Mouse (Mus musculus) MEL (cell line): ENCODE measurements at regions not wholly inside any gene's neighbourhood (a gene's known extent, or its start where the extent isn't known, plus 50 kb on each side); places are given as distances from the start of the nearest gene placed in this dataset.

Experiments
- DNase-seq: peaks from one replicate; pipeline ENCODE4 v3.0.0; 2011; ENCODE audit warnings: low read depth, low spot score
- H3K27ac ChIP-seq: 2 replicates; pipeline ENCODE4 v1.5.1; 2012; ENCODE audit warnings: low read depth, mild to moderate bottlenecking, control low read depth, low read length, moderate library complexity; ENCODE audit not compliant: control insufficient read depth
- H3K27me3 ChIP-seq, 2 experiments: fragments of 150-350 bp in 1 of 2; sonication (generic) in 1 of 2; 2 replicates each; pipeline ENCODE4 v1.6.1; 2012; ENCODE audit warnings: low read length in 2 of 2, mild to moderate bottlenecking in 2 of 2, improper control_type of control experiment in 1 of 2, moderate library complexity in 1 of 2; ENCODE audit not compliant: insufficient read depth in 2 of 2, control insufficient read depth in 1 of 2
- H3K36me3 ChIP-seq, 2 experiments: 2 replicates each; pipeline ENCODE4 v1.6.1; 2012 to 2014; ENCODE audit warnings: low read length in 2 of 2, improper control_type of control experiment in 1 of 2, inconsistent platforms in 1 of 2, mild to moderate bottlenecking in 1 of 2; ENCODE audit not compliant: insufficient read depth in 2 of 2, control insufficient read depth in 1 of 2
- H3K4me1 ChIP-seq, 2 experiments: fragments of 150-350 bp in 1 of 2; sonication (generic) in 1 of 2; 2 replicates each; pipeline ENCODE4 v1.6.1; 2012; ENCODE audit warnings: low read length in 2 of 2, improper control_type of control experiment in 1 of 2, mild to moderate bottlenecking in 1 of 2; ENCODE audit not compliant: insufficient read depth in 2 of 2, control insufficient read depth in 1 of 2
- H3K4me3 ChIP-seq, 2 experiments: fragments of 150-350 bp in 1 of 2; sonication (generic) in 1 of 2; 2 replicates each; pipeline ENCODE4 v1.5.1; 2012; ENCODE audit warnings: low read depth in 2 of 2, low read length in 2 of 2, mild to moderate bottlenecking in 2 of 2, moderate library complexity in 2 of 2, control low read depth in 1 of 2, improper control_type of control experiment in 1 of 2; ENCODE audit not compliant: control insufficient read depth in 1 of 2, insufficient read depth in 1 of 2
- H3K79me2 ChIP-seq: 2 replicates; pipeline ENCODE4 v1.6.1; 2012; ENCODE audit warnings: mild to moderate bottlenecking, low read length, moderate library complexity; ENCODE audit not compliant: control insufficient read depth, poor library complexity, insufficient read depth
- H3K9ac ChIP-seq: 2 replicates; pipeline ENCODE4 v1.6.1; 2012; ENCODE audit warnings: low read depth, mild to moderate bottlenecking, control low read depth, low read length, moderate library complexity; ENCODE audit not compliant: control insufficient read depth, poor library complexity, severe bottlenecking
- H3K9me3 ChIP-seq: fragments of 150-350 bp; sonication (generic); replicated peaks from 2 replicates; pipeline ENCODE4 v1.6.1; 2012; ENCODE audit warnings: mild to moderate bottlenecking, low read length, improper control_type of control experiment, moderate library complexity; ENCODE audit not compliant: insufficient read depth
- CHD1 ChIP-seq: IDR thresholded peaks from 2 replicates; pipeline ENCODE4 v1.6.1; 2012; ENCODE audit warnings: low read depth, mild to moderate bottlenecking, inconsistent platforms, low read length, improper control_type of control experiment
- E2F4 ChIP-seq: IDR thresholded peaks from 2 replicates; pipeline ENCODE4 v1.6.1; 2011; ENCODE audit warnings: low read depth, low read length, improper control_type of control experiment, borderline replicate concordance
- ELF1 ChIP-seq: IDR thresholded peaks from 2 replicates; pipeline ENCODE4 v1.6.1; 2014; ENCODE audit warnings: low read depth, mild to moderate bottlenecking, inconsistent platforms, low read length, improper control_type of control experiment, moderate library complexity
- ETS1 ChIP-seq: IDR thresholded peaks from 2 replicates; pipeline ENCODE4 v1.6.1; 2012; ENCODE audit warnings: low read depth, mild to moderate bottlenecking, inconsistent platforms, low read length, improper control_type of control experiment, moderate library complexity
- GATA1 ChIP-seq: IDR thresholded peaks from 2 replicates; pipeline ENCODE4 v1.6.1; 2011; ENCODE audit warnings: low read depth, low read length, improper control_type of control experiment
- HCFC1 ChIP-seq: IDR thresholded peaks from 2 replicates; pipeline ENCODE4 v1.6.1; 2012; ENCODE audit warnings: low read depth, mild to moderate bottlenecking, inconsistent platforms, low read length, improper control_type of control experiment, moderate library complexity
- JUND ChIP-seq: IDR thresholded peaks from 2 replicates; pipeline ENCODE4 v1.6.1; 2011; ENCODE audit warnings: low read depth, mild to moderate bottlenecking, improper control_type of control experiment, low read length
- KAT2A ChIP-seq: conservative IDR thresholded peaks from 2 replicates; pipeline ENCODE4 v1.6.1; 2012; ENCODE audit warnings: low read depth, low read length, improper control_type of control experiment, inconsistent platforms
- MAX ChIP-seq: IDR thresholded peaks from 2 replicates; pipeline ENCODE4 v1.6.1; 2011; ENCODE audit warnings: low read length, improper control_type of control experiment
- MXI1 ChIP-seq: IDR thresholded peaks from 2 replicates; pipeline ENCODE4 v1.6.1; 2011; ENCODE audit warnings: mild to moderate bottlenecking, low read depth, low read length, improper control_type of control experiment
- MYB ChIP-seq: IDR thresholded peaks from 2 replicates; pipeline ENCODE4 v1.6.1; 2011; ENCODE audit warnings: mild to moderate bottlenecking, low read depth, low read length, improper control_type of control experiment
- MYC ChIP-seq: IDR thresholded peaks from 2 replicates; pipeline ENCODE4 v1.6.1; 2011; ENCODE audit warnings: low read depth, mild to moderate bottlenecking, low read length, improper control_type of control experiment, moderate library complexity
- NRF1 ChIP-seq: IDR thresholded peaks from 2 replicates; pipeline ENCODE4 v1.6.1; 2014; ENCODE audit warnings: low read depth, mild to moderate bottlenecking, inconsistent platforms, low read length, improper control_type of control experiment, moderate library complexity; ENCODE audit not compliant: poor library complexity, insufficient read depth, severe bottlenecking
- POLR2AphosphoS2 ChIP-seq: IDR thresholded peaks from 2 replicates; pipeline ENCODE4 v1.6.1; 2011; ENCODE audit warnings: low read length, improper control_type of control experiment
- POLR2AphosphoS5 ChIP-seq: IDR thresholded peaks from 2 replicates; pipeline ENCODE4 v1.6.1; 2012; ENCODE audit warnings: low read depth, borderline replicate concordance, mild to moderate bottlenecking, inconsistent platforms, low read length, moderate library complexity, mixed read lengths
- SIN3A ChIP-seq: IDR thresholded peaks from 2 replicates; pipeline ENCODE4 v1.6.1; 2012; ENCODE audit warnings: low read length, improper control_type of control experiment, inconsistent platforms
- TCF12 ChIP-seq: IDR thresholded peaks from 2 replicates; pipeline ENCODE4 v1.6.1; 2014; ENCODE audit warnings: low read depth, mild to moderate bottlenecking, inconsistent platforms, low read length, improper control_type of control experiment, moderate library complexity
- UBTF ChIP-seq: IDR thresholded peaks from 2 replicates; pipeline ENCODE4 v1.6.1; 2012; ENCODE audit warnings: low read depth, mild to moderate bottlenecking, inconsistent platforms, low read length, improper control_type of control experiment, moderate library complexity, borderline replicate concordance; ENCODE audit not compliant: insufficient read depth
- USF2 ChIP-seq, 2 experiments: IDR thresholded peaks; 2 replicates each; pipeline ENCODE4 v1.6.1; 2011 to 2012; ENCODE audit warnings: improper control_type of control experiment in 2 of 2, low read length in 2 of 2, borderline replicate concordance in 1 of 2, inconsistent platforms in 1 of 2, low read depth in 1 of 2, mild to moderate bottlenecking in 1 of 2; ENCODE audit not compliant: insufficient read depth in 1 of 2
- ZNF384 ChIP-seq: IDR thresholded peaks from 2 replicates; pipeline ENCODE4 v1.6.1; 2012; ENCODE audit warnings: low read depth, mild to moderate bottlenecking, inconsistent platforms, low read length, improper control_type of control experiment

- Histone ChIP-seq H3K27ac (no peak overlapping the region), H3K9ac (no peak overlapping the region), H3K9me3 (no peaks in the 10 kb centered on the region), H3K79me2 (no peaks in the 10 kb centered on the region), H3K4me1 (no peaks in the 10 kb centered on the region), H3K36me3 (no peaks in the 10 kb centered on the region), H3K27me3 (no peaks in the 10 kb centered on the region), H3K4me3 (no peak overlapping the region)
- DNase-seq = no peak
- no peak for TF ChIP-seq JUND
- no peak for TF ChIP-seq MAX
- no peak for TF ChIP-seq KAT2A
- TF ChIP-seq ELF1 = no peak
- no peak for TF ChIP-seq USF2 (IDR thresholded peaks at IDR 0.05; ENCODE audit: borderline replicate concordance in 1 of 2, insufficient read depth in 1 of 2, low read depth in 1 of 2, low read length in 2 of 2)
- TF ChIP-seq POLR2AphosphoS2 = no peak
- no peak for TF ChIP-seq TCF12
- TF ChIP-seq NRF1 = no peak
- no peak for TF ChIP-seq E2F4
- no peak for TF ChIP-seq CHD1
- no peak for TF ChIP-seq GATA1
- no peak for TF ChIP-seq UBTF
- TF ChIP-seq POLR2AphosphoS5 = no peak
- TF ChIP-seq SIN3A = no peak
- TF ChIP-seq ETS1 = no peak
Measured at GRCm38 (mm10) chr2:61114620-61115019, 151.6 kb upstream of the Rbms1 start.

DNA sequence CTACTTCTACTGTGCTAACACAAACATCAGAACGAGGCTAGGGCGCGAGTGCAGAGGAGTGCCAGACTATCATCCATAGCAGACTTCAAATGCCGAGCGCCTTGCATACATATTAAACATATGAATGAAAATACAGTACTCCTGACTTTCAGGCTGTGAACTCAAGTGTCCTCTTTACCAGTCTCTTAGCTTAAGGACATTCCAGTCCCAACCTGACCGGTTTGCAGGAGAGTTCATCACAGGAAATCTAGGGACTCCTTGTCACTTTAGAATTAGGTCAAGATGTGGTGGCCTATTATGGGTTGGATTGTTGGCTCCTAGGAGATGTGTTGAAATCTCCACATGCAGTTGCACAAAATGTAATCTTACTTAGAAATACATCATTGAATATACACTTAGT, 150.9 kb upstream of the Rbms1 start:
- TF ChIP-seq HCFC1 (no peak), USF2 (IDR thresholded peaks at IDR 0.05; ENCODE audit: borderline replicate concordance in 1 of 2, insufficient read depth in 1 of 2, low read depth in 1 of 2, low read length in 2 of 2) (no peak), MYC (no peak), ZNF384 (no peak), MXI1 (no peak), MYB (no peak), ELF1 (no peak)
- Histone ChIP-seq H3K4me3 (no peak overlapping the region), H3K9me3 (no peaks in the 10 kb centered on the region), H3K27ac (no peak overlapping the region), H3K9ac (no peak overlapping the region), H3K4me1 (no peaks in the 10 kb centered on the region), H3K27me3 (no peaks in the 10 kb centered on the region), H3K79me2 (no peaks in the 10 kb centered on the region), H3K36me3 (no peaks in the 10 kb centered on the region)
- no peak for DNase-seq
